Mouse (Mus musculus) kidney, adult 2 months (tissue): ENCODE measurements at regions not wholly inside any gene's neighbourhood (a gene's known extent, or its start where the extent isn't known, plus 50 kb on each side); places are given as distances from the start of the nearest gene placed in this dataset.
"Not testable (repeated sequence)": the region's sequence is repeated elsewhere in the genome, so short reads cannot be mapped to it uniquely, and the experiment has no call there.

Experiments used
- DNase-seq: peaks from one replicate; pipeline ENCODE4 v3.0.0; 2021
- H3K27ac ChIP-seq: fragments of 200-500 bp; 2 replicates; pipeline ENCODE4 v1.5.1; 2012; ENCODE audit warnings: low read depth, low read length, control low read depth, inconsistent platforms; ENCODE audit not compliant: insufficient read depth
- H3K27me3 ChIP-seq: fragments of 200-500 bp; replicated peaks from 2 replicates; pipeline ENCODE4 v1.6.1; 2012; ENCODE audit warnings: mild to moderate bottlenecking, moderate library complexity, low read length, inconsistent platforms; ENCODE audit not compliant: control insufficient read depth, insufficient read depth
- H3K36me3 ChIP-seq: fragments of 200-500 bp; 2 replicates; pipeline ENCODE4 v1.6.1; 2012; ENCODE audit warnings: mild to moderate bottlenecking, moderate library complexity, low read length, inconsistent platforms; ENCODE audit not compliant: control insufficient read depth, insufficient read depth
- H3K4me1 ChIP-seq: fragments of 200-500 bp; 2 replicates; pipeline ENCODE4 v1.6.1; 2011; ENCODE audit warnings: low read length; ENCODE audit not compliant: control insufficient read depth, insufficient read depth
- H3K4me3 ChIP-seq: fragments of 200-500 bp; 2 replicates; pipeline ENCODE4 v1.5.1; 2011; ENCODE audit warnings: mild to moderate bottlenecking, low read depth, low read length, control low read depth; ENCODE audit not compliant: insufficient read depth
- CTCF ChIP-seq: fragments of 200-500 bp; conservative IDR thresholded peaks from 2 replicates; pipeline ENCODE4 v1.5.1; 2011; ENCODE audit warnings: low read depth, mild to moderate bottlenecking, control low read depth, low read length, moderate library complexity, mixed read lengths; ENCODE audit not compliant: insufficient read depth, insufficient read length
- POLR2A ChIP-seq: fragments of 200-500 bp; IDR thresholded peaks from one replicate; pipeline ENCODE4 v1.6.1; 2011; ENCODE audit warnings: low read depth, low read length, control low read depth
- WGBS: fragments of 180-500 bp; shearing (Covaris S2); methylation state at CpG from one replicate; pipeline ENCODE4 v1.1.7; 2018; 5-methylcytosine and 5-hydroxymethylcytosine counted together

DNA sequence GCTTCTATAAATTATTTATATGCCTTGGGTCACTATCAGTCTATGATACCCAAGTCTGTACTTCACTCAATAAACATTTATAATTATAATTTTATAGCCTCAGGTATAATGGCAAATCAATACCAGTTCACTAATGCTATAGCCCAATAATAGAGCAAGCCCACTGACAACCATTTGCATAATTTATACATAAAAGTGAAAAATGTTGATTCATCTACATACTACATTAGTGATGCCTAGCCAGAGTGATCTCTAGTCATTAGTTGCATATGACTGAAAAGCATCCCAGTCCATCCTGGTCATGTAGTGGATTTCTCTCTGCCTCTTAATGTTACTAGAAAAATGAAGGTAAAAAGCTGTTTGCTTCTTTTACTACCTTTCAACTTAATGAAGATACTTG, 721.6 kb upstream of the Grm7 start:
- DNase-seq = no peak
- H3K4me1 ChIP-seq = no peaks in the 10 kb centered on the region
- H3K27me3 ChIP-seq = no peaks in the 10 kb centered on the region
- TF ChIP-seq POLR2A (no peak), CTCF (no peak)
- no peak overlapping the region for H3K27ac ChIP-seq
- H3K36me3 ChIP-seq = no peaks in the 10 kb centered on the region
- no peak overlapping the region for H3K4me3 ChIP-seq

DNA sequence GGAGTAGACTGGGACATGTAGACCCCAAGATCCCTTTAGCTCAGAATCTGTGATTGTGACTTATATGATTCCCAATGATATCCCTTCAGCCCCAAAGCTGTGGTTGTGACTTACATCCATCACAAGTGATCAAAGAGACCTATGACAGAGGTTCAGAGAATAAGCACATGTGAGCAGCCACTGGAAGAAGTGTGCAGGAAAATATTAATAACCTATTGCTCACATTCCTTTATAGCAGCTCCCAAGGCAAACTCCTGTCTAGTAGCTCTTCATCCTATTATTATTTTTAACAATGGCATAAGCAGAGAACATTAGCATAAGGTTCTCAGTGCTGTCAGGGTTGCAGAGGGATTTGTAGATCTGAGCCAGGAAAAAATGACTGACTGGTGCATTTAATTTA, 696.9 kb upstream of the Grm7 start:
- TF ChIP-seq CTCF (no peak), POLR2A (no peak)
- H3K36me3 ChIP-seq = no peaks in the 10 kb centered on the region
- H3K27me3 ChIP-seq = no peaks in the 10 kb centered on the region
- no peak overlapping the region for H3K4me3 ChIP-seq
- no peak overlapping the region for H3K27ac ChIP-seq
- DNase-seq = no peak
- H3K4me1 ChIP-seq = no peaks in the 10 kb centered on the region

- Histone ChIP-seq H3K27ac (no peak overlapping the region), H3K27me3 (no peaks in the 10 kb centered on the region), H3K36me3 (no peaks in the 10 kb centered on the region), H3K4me1 (no peaks in the 10 kb centered on the region), H3K4me3 (no peak overlapping the region)
- DNase-seq = no peak
- TF ChIP-seq POLR2A = no peak
- no peak for TF ChIP-seq CTCF
- WGBS = 37% methylated on average over 1 of the region's 1 CpGs
These were observed 696.5 kb upstream of the Grm7 start for GRCm38 (mm10) chr6:109948928-109949327.

DNA sequence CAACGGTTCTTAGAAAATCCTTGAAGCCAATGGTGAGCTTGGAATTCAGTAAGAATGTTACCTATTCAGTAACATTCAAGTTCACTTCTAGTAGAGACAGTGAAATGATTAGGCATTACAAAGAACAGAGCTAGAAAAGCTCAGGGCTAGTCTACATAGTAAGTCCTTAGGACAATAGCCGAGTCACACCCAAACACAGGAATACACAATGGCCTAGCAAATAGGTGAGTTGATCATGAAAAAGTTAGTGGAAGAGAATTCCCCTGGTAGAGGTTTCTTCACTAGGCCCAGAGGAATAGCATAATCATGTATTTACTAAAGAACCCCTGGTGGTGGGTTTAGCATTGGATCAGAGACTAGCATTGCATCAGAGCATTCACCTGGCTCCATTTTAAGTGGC, 687.5 kb upstream of the Grm7 start:
- WGBS = 78% methylated on average over 2 of the region's 2 CpGs
- not testable (repeated sequence) for H3K4me1 ChIP-seq, H3K4me3 ChIP-seq, H3K27ac ChIP-seq, DNase-seq, H3K27me3 ChIP-seq, H3K36me3 ChIP-seq
